Mouse (Mus musculus) heart, adult 2 months (tissue): ENCODE data around the gene Folr1.

Source experiments
- CTCF ChIP-seq: fragments of 200-600 bp; IDR thresholded peaks from 2 replicates; pipeline ENCODE4 v1.8.1; 2022; ENCODE audit warnings: antibody characterized with exemption, mild to moderate bottlenecking, moderate library complexity
- POLR2A ChIP-seq: fragments of 200-500 bp; IDR thresholded peaks from 2 replicates; pipeline ENCODE4 v1.6.1; 2011; ENCODE audit warnings: mild to moderate bottlenecking, low read depth, low read length, control low read depth; ENCODE audit not compliant: insufficient read depth

GRCm38 (mm10) chr7:101868241-101869162 is 2.1 kb downstream of the Folr1 start:
- TF ChIP-seq POLR2A = no peak
- no peak for TF ChIP-seq CTCF
